Mouse (Mus musculus): Measurements from ENCODE around the gene Shisa6. TPM values are rescaled to one million over a fixed set of nuclear protein-coding genes. Genes with fewer than 3 reads are reported as not detected.

Shisa6 gene
- total and polyA plus RNA-seq, 3 experiments, result not detected

GRCm38 (mm10) chr11:66273904-66274706, 251.7 kb downstream of the Shisa6 start:
- H3K4me2 ChIP-seq (ENCODE audit: insufficient read depth, low read depth, poor library complexity, severe bottlenecking), result no peak overlapping the region
- no peak for TF ChIP-seq GABPA (IDR thresholded peaks at IDR 0.05; ENCODE audit: insufficient replicate concordance, low read depth, low read length)
- no peak for TF ChIP-seq UBTF (IDR thresholded peaks at IDR 0.05; ENCODE audit: low read depth, low read length)
- TF ChIP-seq HCFC1 (IDR thresholded peaks at IDR 0.05; ENCODE audit: low read depth, low read length), result no peak
- TF ChIP-seq SIN3A (IDR thresholded peaks at IDR 0.05; ENCODE audit: low read length), result no peak
- in situ Hi-C loops (cut with MboI; ENCODE audit: low pct_ligation_motif_present, low pct_unique_long_range_greater_than_20kb, low sequenced_read_pairs), result no loop called here
- H3K9me3 ChIP-seq (replicated peaks; ENCODE audit: low read length), result no peaks in the 10 kb centered on the region
- H3K27ac ChIP-seq (ENCODE audit: insufficient read depth, low read depth), result no peak overlapping the region
- DNase-seq (ENCODE audit: extremely low read depth), result no peak
- H3K27me3 ChIP-seq (replicated peaks), result peaks cover 70% of the 10 kb centered on the region
- H3K4me3 ChIP-seq (replicated peaks in 1 of 3; ENCODE audit: low read depth in 2 of 3, low read length in 2 of 3, poor library complexity in 1 of 3), result no peak overlapping the region
- dilution Hi-C loops (cut with MboI; ENCODE audit: extremely low pct_ligation_motif_present, extremely low pct_unique_long_range_greater_than_20kb, low sequenced_read_pairs), result no loop called here
- no peak overlapping the region for H3K9ac ChIP-seq (ENCODE audit: insufficient read depth, low read depth)
- no peaks in the 10 kb centered on the region for H3K4me1 ChIP-seq (ENCODE audit: control insufficient read depth in 1 of 2, insufficient read depth in 2 of 2)
- H3K79me2 ChIP-seq (replicated peaks; ENCODE audit: control insufficient read depth, extremely low read depth, insufficient read depth, poor library complexity, severe bottlenecking), result no peaks in the 10 kb centered on the region
- no peaks in the 10 kb centered on the region for H3K36me3 ChIP-seq (replicated peaks in 1 of 2; ENCODE audit: control insufficient read depth in 1 of 2, insufficient read depth in 1 of 2, low read length in 1 of 2)

GRCm38 (mm10) chr11:66267029-66267428, 258.7 kb downstream of the Shisa6 start:
- DNase-seq (ENCODE audit: extremely low read depth), result no peak
- Histone ChIP-seq H3K27me3 (replicated peaks) (peaks cover 94% of the 10 kb centered on the region), H3K79me2 (replicated peaks; ENCODE audit: control insufficient read depth, extremely low read depth, insufficient read depth, poor library complexity, severe bottlenecking) (no peaks in the 10 kb centered on the region), H3K9me3 (replicated peaks; ENCODE audit: low read length) (no peaks in the 10 kb centered on the region), H3K9ac (ENCODE audit: insufficient read depth, low read depth) (no peak overlapping the region), H3K4me1 (ENCODE audit: control insufficient read depth in 1 of 2, insufficient read depth in 2 of 2) (no peaks in the 10 kb centered on the region), H3K36me3 (replicated peaks in 1 of 2; ENCODE audit: control insufficient read depth in 1 of 2, insufficient read depth in 1 of 2, low read length in 1 of 2) (no peaks in the 10 kb centered on the region), H3K4me2 (ENCODE audit: insufficient read depth, low read depth, poor library complexity, severe bottlenecking) (no peak overlapping the region), H3K4me3 (replicated peaks in 1 of 3; ENCODE audit: low read depth in 2 of 3, low read length in 2 of 3, poor library complexity in 1 of 3) (no peak overlapping the region), H3K27ac (ENCODE audit: insufficient read depth, low read depth) (no peak overlapping the region)
- no peak for TF ChIP-seq BHLHE40 (IDR thresholded peaks at IDR 0.05; ENCODE audit: low read depth, low read length)
- TF ChIP-seq MYC (IDR thresholded peaks at IDR 0.05; ENCODE audit: low read depth, low read length), result no peak
- no peak for TF ChIP-seq PAX5 (IDR thresholded peaks at IDR 0.05; ENCODE audit: low read length)
- no peak for TF ChIP-seq SIN3A (IDR thresholded peaks at IDR 0.05; ENCODE audit: low read length)
- no peak for TF ChIP-seq CTCF (conservative IDR thresholded peaks at IDR 0.05 in 1 of 2, IDR thresholded peaks at IDR 0.05 in 1 of 2; ENCODE audit: low read depth in 2 of 2, low read length in 2 of 2)
- in situ Hi-C loops (cut with MboI; ENCODE audit: low pct_ligation_motif_present, low pct_unique_long_range_greater_than_20kb, low sequenced_read_pairs) (no loop called here), dilution Hi-C loops (cut with MboI; ENCODE audit: extremely low pct_ligation_motif_present, extremely low pct_unique_long_range_greater_than_20kb, low sequenced_read_pairs) (no loop called here)

- Histone ChIP-seq H3K27ac (ENCODE audit: insufficient read depth, low read depth) (no peak overlapping the region), H3K27me3 (replicated peaks) (peaks cover 94% of the 10 kb centered on the region), H3K36me3 (replicated peaks in 1 of 2; ENCODE audit: control insufficient read depth in 1 of 2, insufficient read depth in 1 of 2, low read length in 1 of 2) (no peaks in the 10 kb centered on the region), H3K9me3 (replicated peaks; ENCODE audit: low read length) (no peaks in the 10 kb centered on the region), H3K9ac (ENCODE audit: insufficient read depth, low read depth) (no peak overlapping the region), H3K4me2 (ENCODE audit: insufficient read depth, low read depth, poor library complexity, severe bottlenecking) (no peak overlapping the region), H3K4me3 (replicated peaks in 1 of 3; ENCODE audit: low read depth in 2 of 3, low read length in 2 of 3, poor library complexity in 1 of 3) (no peak overlapping the region), H3K79me2 (replicated peaks; ENCODE audit: control insufficient read depth, extremely low read depth, insufficient read depth, poor library complexity, severe bottlenecking) (no peaks in the 10 kb centered on the region), H3K4me1 (ENCODE audit: control insufficient read depth in 1 of 2, insufficient read depth in 2 of 2) (no peaks in the 10 kb centered on the region)
- in situ Hi-C loops (cut with MboI; ENCODE audit: low pct_ligation_motif_present, low pct_unique_long_range_greater_than_20kb, low sequenced_read_pairs), result no loop called here
- TF ChIP-seq MXI1 (IDR thresholded peaks at IDR 0.05; ENCODE audit: low read depth, low read length), result no peak
- TF ChIP-seq JUND (conservative IDR thresholded peaks at IDR 0.05; ENCODE audit: low read depth, low read length), result no peak
- TF ChIP-seq USF1 (IDR thresholded peaks at IDR 0.05; ENCODE audit: low read depth, low read length), result no peak
- no peak for TF ChIP-seq ELF1 (IDR thresholded peaks at IDR 0.05; ENCODE audit: low read depth, low read length)
- no peak for TF ChIP-seq POLR2A (IDR thresholded peaks at IDR 0.05; ENCODE audit: low read depth, low read length)
- no peak for TF ChIP-seq TBP (conservative IDR thresholded peaks at IDR 0.05; ENCODE audit: low read depth, low read length)
- no peak for TF ChIP-seq PAX5 (IDR thresholded peaks at IDR 0.05; ENCODE audit: low read length)
- TF ChIP-seq USF2 (conservative IDR thresholded peaks at IDR 0.05; ENCODE audit: low read depth, low read length), result no peak
- no peak for TF ChIP-seq NRF1 (IDR thresholded peaks at IDR 0.05; ENCODE audit: low read depth, low read length)
- dilution Hi-C loops (cut with MboI; ENCODE audit: extremely low pct_ligation_motif_present, extremely low pct_unique_long_range_greater_than_20kb, low sequenced_read_pairs), result no loop called here
- no peak for DNase-seq (ENCODE audit: extremely low read depth)
These were observed 260.3 kb downstream of the Shisa6 start for GRCm38 (mm10) chr11:66265336-66265990.
